Mouse (Mus musculus) heart, postnatal 10 days (tissue): Measurements from ENCODE around the gene Gm13290. TPM values are rescaled to one million over a fixed set of nuclear protein-coding genes. Genes with fewer than 3 reads are reported as not detected.
"Not testable (repeated sequence)": the region's sequence is repeated elsewhere in the genome, so short reads cannot be mapped to it uniquely, and the experiment has no call there.

Experiments used
- DNase-seq, 2 experiments: peaks; one replicate each; pipeline ENCODE4 v3.0.0; 2021
- intact Hi-C: fragments of 180-260 bp; cut with DNase I; formaldehyde crosslinking; loops from one replicate; pipeline ENCODE4 v1.15.1; 2025
- total RNA-seq, 2 experiments: library from RNA; stranded (reverse); gene quantifications; 2 replicates each; pipeline ENCODE4 v1.2.3; 2021

Gene Gm13290
- not detected for total RNA-seq

DNA sequence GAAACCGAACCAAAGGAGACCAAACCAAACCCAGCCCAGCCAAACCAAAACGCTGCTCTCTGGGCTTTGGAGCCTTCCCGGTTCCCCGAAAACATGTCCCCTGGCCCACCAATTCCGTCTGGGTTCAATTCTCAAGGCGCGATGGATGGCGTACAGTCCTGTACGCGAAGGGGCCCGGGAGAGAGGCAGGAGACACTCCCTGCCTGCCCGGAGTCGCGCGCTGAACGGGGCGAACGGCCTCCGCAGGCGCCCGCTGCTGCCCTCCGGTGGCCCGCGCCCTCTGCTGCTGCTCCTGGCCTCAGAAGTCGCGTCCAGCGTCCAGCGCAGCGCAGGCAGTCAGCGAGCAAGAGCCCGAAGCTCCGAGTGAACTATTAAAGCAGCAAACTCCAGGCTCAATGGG lies at the start of gene Gm13290:
Gm13290 (plus strand) TSS at position 301 of the 400 bp plus-strand sequence.
- intact Hi-C loops, result not testable (repeated sequence)

DNA sequence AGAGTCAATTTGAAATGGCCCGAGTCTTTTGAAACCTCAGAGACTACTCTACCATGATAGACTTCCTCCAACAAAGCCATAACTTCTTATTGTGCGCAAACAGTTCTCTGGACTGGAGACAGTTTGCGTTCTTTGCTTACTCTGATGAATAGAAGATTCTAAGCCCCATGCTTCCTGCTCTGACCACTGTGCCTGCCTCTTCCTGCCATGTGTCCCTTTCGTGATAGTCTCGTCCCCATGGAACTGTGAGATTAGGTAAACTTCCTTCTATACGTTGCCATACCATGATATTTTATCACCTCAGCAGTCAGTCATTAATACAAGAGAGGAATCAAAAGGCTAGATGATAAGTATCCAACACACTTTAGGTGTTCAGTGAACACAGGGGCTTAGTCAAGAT lies 46.9 kb upstream of the Gm13290 start:
- DNase-seq, result no peak
- intact Hi-C loops, result loop anchor here (1.0 kb wide), 1 partner anchor 30 kb away; no protein-coding TSS in a partner anchor

More for the DNA sequence above, at the start of gene Gm13290:
- DNase-seq, result not testable (repeated sequence)

DNA sequence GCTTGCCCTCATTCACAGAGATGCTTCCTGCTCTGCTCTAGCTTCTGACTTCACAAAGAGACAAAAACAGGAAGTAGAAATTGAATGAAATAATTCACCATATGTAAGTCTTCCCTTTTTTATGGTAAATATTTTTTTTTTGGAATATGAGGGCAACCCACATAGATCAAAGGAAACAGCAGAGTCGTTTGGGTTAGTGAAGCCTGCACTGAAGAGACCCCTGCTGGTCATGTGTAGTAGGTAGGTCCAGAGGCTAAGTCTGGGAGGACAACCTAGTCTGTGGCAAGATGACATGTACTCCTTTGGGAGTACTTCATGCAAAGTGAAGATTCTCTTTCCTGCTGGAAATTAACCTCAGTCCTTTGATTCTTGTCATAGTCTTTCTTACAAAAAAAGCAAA lies 46.3 kb upstream of the Gm13290 start:
- intact Hi-C loops, result loop anchor here (1.0 kb wide), 1 partner anchor 31 kb away; no protein-coding TSS in a partner anchor
- peak; percentile 35 to 65 for DNase-seq

DNA sequence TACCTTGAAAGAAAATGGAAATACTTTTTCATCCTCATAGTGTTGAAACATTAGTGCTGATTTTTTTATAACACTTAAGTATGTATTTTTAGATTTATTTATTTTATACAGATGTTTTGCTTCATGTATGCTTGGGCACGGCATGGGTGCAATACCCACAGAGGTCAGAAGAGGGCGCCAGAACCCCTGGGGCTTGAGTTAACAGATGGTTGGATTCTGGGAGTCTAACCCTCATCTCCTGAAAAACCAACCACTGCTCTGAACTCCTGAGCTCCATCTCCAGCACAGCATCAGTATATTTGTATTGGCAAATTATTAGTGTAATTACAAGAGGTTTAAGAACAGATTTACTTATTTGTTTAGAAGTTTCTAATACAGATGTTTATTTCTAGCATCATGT lies 35.2 kb upstream of the Gm13290 start:
- intact Hi-C loops, result no loop called here
- DNase-seq, result peak; percentile 70 to 82

DNA sequence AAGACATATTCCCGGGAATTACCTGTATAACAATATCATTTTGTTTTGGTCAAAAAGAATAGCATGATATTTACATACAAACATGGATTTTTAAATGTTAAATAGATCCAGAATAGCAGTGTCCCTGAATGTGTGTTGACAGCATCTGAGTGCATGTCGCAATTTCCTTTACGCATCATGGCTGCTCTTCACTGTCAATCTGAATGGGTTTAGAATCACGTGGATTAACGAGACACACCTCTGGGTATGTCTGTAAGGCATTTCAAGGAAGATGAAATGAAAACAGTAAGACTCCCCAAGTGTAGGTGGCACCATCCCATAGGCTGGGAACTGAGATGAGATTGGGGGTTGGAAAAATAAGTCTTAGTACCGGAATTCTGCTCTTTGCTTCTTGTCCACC lies 34.6 kb upstream of the Gm13290 start:
- intact Hi-C loops, result no loop called here
- no peak for DNase-seq

DNA sequence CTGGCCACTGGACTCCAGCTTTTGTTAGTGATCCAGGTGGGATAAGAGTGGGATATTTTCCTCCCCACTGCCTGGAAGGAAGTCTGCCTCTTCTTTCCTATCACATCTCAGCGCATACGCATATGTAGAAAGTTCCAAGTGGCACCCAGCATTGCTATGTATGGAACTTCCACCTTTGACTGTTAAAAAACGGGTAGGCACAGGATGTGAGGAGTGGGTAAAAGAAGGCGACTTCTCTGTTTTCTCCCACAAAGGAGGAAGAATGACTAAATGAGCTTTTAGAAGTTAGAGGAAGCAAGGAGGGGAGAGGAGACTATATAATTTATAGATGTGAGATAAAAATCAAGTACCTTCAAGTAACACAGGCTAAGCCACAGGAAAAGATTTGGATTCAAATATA lies 32.2 kb upstream of the Gm13290 start:
- no peak for DNase-seq
- intact Hi-C loops, result loop anchor here (2.0 kb wide), 1 partner anchor 15 kb away; no protein-coding TSS in a partner anchor

DNA sequence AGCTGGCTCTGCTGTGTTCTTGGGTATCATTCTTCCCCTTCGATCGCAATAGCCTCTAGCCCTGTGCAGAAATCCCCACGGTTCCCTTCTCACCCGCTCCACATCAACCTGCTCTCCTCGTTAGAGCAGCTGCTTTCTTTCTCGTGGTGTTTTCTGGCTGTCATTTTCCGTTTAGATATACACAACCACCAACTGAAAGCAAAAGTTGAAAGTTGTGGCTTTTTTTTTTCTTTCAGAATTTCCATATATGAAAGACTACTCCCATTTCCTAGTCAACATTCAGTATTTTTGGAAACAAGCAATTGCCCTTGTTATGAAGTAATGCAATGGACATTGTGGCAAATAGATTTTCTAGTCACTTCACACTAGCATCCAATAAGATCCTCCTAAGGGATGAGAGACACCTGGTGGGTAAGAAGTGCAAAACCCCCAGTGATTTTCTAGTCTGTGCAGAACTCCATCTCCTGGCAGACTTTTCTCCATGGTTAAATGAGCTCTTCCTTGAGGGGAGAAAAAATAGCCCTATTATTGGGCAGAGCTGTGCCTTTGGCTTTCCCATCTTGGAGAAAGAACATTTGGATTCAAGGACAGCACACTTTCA lies 30.8 kb upstream of the Gm13290 start:
- intact Hi-C loops, result no loop called here
- DNase-seq, result no peak

DNA sequence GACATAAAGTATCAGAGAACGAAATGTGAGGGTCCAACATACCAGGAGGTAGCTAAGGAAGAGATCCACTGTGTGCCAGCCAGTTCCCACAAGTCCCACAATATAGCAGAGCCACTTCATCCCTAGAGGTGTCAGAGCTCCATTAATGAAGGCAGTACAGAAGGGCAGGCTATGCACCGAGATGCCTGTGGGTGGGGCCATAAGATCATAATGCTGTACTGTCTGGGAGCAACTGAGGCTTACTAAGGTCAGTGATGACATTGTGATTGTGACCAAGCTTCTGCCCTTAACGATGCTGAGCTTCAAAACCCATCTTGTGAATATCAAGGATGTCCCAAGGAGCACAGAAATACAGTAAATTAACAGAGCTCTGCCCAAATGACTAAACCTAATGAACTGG lies 29.4 kb upstream of the Gm13290 start:
- no peak for DNase-seq
- intact Hi-C loops, result no loop called here

DNA sequence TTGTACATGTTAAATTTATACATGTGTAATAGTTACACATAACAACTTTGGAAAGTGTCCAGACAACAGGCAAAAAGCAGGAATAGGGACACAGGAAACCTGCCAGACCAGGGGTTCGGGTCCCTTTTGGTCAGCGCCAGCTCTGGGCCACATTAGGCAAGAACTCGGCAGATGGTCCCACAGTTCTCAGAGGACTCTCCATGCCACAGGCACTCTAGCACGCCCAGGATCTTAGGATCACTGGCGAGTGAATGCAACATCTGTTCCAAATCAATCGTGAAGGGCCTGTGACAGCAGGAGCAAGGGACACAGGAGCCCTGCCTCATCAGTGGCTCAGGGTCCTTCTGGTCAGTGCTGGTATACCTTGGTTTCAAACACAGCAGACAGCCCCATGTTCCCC lies 23.7 kb upstream of the Gm13290 start:
- DNase-seq, result no peak
- intact Hi-C loops, result no loop called here

DNA sequence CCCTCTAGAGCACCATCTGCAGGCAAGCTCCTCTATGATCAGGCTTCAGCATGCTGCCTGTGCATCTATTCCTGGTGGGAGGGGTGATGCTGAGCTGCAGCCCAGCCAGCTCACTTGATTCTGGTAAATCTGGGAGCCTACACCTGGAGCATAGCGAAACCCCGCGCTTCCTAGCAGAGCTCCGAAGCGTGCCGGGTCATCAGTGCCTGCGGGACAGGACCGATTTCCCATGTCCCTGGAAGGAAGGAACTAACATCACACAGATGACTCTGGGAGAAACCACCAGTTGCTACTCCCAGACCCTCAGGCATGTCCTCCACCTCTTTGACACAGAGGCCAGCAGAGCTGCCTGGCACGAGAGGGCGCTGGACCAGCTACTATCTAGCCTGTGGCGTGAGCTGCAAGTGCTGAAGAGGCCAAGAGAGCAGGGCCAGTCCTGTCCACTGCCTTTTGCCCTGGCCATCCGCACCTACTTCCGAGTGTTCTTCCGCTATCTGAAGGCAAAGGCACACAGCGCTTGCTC lies 18.8 kb upstream of the Gm13290 start, which contains the start of gene Gm13271:
Gm13271 (plus strand) TSS at position 51 of the 523 bp plus-strand sequence.
- DNase-seq, result peak; percentile 71 to 80
- intact Hi-C loops, result loop anchor here (2.0 kb wide), 1 partner anchor 58 kb away; no protein-coding TSS in a partner anchor

DNA sequence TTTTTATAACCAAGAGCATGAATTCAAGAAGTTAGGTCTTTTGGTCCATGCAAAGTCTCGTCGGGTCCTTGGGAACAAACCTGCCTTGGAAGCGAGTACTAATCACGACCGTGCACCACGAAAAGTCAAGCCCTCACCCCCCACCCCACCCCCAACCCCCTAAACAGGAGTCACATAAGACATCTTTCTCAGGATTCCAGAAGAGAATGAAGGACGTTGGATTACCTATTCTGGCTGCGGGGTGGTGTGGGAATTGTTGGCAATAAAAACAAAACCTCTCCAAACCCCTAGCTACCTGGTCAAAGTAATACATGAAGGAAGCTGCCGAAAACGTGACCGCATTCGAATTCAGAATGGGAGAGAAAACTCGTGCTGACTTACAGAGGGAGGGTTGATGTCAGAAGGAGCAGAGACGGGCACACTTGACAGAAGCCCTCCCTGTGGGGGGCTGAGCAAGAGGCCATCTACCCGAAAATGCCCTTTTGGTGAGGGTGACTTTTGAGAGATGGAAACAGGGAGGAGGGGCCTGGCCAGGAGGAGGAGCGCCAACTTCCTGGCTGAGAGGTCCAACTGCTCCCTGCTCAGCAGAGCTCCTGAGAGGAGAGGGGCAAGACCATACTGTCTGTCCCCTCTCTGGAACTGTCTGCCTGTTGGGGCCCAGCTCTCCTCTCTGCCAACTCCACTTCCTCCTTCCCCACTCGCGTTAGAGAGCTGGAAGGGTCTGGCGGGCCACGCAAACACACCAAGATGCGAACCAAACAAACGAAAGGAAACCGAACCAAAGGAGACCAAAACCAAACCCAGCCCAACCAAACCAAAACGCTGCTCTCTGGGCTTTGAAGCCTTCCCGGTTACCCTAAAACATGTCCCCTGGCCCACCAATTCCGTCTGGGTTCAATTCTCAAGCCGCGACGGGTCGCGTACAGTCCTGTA lies 16.8 kb upstream of the Gm13290 start:
- intact Hi-C loops, result loop anchor here (2.0 kb wide), 1 partner anchor 16 kb away; no protein-coding TSS in a partner anchor
- peak; percentile 12 to 52 for DNase-seq

DNA sequence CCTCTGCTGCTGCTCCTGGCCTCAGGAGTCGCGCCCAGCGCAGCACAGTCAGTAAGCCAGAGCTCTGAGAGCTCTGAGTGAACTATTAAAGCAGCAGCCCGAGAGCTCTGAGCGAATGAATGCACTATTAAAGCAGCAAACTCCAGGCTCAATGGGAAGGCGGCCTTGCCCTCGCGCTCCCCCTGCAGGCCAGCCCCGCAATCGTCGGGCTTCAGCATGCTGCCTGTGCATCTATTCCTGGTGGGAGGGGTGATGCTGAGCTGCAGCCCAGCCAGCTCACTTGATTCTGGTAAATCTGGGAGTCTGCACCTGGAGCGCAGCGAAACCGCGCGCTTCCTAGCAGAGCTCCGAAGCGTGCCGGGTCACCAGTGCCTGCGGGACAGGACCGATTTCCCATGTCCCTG lies 16.0 kb upstream of the Gm13290 start:
- intact Hi-C loops, result loop anchor here (2.0 kb wide), 1 partner anchor 17 kb away; no protein-coding TSS in a partner anchor

DNA sequence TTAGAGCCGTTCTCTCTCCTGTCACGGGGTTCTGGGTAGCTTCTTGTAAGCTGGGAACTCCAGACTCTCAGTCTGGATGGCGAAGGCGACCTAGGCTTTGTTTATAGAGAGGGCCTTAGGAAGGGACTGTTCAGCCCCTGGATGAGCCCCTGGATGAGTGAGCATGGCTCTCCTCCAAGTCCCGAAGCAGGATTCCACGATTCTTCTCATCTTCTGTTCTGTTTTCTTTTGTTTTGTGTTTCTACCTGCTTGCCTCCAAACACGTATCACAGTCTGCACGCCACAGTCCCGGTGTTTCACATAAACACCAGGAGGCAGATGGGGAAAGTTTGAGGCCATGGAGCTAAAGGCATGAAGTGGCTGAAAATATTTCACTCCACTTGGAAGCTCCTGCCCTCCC lies 14.9 kb upstream of the Gm13290 start:
- DNase-seq, result peak in 1 of 2 experiments; percentile 4
- intact Hi-C loops, result not testable (repeated sequence)

More for the DNA sequence above, 16.0 kb upstream of the Gm13290 start:
- peak; percentile 93 to 94 for DNase-seq

DNA sequence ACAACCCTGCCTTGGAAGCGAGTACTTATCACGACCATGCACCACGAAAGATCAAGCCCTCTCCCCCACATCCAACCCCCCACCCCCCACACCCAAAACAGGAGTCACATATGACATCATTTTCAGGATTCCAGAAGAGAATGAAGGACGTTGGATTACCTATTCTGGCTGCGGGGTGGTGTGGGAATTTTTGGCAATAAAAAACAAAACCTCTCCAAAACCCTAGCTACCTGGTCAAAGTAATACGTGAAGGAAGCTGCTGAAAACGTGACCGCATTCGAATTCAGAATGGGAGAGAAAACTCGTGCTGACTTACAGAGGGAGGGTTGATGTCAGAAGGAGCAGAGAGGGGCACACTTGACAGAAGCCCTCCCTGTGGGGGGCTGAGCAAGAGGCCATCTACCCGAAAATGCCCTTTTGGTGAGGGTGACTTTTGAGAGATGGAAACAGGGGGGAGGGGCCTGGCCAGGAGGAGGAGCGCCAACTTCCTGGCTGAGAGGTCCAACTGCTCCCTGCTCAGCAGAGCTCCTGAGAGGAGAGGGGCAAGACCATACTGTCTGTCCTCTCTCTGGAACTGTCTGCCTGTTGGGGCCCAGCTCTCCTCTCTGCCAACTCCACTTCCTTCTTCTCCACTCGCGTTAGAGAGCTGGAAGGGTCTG lies 13.9 kb upstream of the Gm13290 start, which contains the start of gene Gm13283:
Gm13283 (plus strand) TSS at position 510 of the 659 bp plus-strand sequence.
- peak; percentile 42 to 56 for DNase-seq
- intact Hi-C loops, result not testable (repeated sequence)

DNA sequence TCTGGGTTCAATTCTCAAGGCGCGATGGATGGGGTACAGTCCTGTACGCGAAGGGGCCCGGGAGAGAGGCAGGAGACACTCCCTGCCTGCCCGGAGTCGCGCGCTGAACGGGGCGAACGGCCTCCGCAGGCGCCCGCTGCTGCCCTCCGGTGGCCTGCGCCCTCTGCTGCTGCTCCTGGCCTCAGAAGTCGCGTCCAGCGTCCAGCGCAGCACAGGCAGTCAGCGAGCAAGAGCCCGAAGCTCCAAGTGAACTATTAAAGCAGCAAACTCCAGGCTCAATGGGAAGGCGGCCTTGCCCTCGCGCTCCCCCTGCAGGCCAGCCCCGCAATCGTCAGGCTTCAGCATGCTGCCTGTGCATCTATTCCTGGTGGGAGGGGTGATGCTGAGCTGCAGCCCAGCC lies 13.2 kb upstream of the Gm13290 start:
- intact Hi-C loops, result not testable (repeated sequence)
- peak; percentile 77 to 88 for DNase-seq

DNA sequence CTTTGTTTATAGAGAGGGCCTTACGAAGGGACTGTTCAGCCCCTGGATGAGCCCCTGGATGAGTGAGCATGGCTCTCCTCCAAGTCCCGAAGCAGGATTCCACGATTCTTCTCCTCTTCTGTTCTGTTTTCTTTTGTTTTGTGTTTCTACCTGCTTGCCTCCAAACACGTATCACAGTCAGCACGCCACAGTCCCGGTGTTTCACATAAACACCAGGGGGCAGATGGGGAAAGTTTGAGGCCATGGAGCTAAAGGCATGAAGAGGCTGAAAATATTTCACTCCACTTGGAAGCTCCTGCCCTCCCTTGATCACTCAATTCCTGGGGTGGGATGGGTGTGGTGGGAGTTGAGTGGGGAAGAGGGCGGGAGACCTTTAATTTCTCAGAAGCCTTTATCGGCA lies 11.9 kb upstream of the Gm13290 start:
- intact Hi-C loops, result not testable (repeated sequence)
- DNase-seq, result peak; percentile 76 to 77

DNA sequence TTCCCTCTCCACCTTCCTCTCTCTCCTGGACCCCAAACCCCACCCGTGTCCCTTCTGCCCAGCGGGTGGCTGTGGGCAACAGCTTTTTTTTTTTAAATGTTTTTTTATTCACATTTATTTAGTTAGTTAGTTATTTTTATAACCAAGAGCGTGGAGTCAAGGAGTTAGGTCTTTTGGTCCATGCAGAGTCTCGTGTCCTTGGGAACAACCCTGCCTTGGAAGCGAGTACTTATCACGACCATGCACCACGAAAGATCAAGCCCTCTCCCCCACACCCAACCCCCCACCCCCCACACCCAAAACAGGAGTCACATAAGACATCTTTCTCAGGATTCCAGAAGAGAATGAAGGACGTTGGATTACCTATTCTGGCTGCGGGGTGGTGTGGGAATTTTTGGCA lies 11.3 kb upstream of the Gm13290 start:
- intact Hi-C loops, result not testable (repeated sequence)
- peak; percentile 19 to 21 for DNase-seq

DNA sequence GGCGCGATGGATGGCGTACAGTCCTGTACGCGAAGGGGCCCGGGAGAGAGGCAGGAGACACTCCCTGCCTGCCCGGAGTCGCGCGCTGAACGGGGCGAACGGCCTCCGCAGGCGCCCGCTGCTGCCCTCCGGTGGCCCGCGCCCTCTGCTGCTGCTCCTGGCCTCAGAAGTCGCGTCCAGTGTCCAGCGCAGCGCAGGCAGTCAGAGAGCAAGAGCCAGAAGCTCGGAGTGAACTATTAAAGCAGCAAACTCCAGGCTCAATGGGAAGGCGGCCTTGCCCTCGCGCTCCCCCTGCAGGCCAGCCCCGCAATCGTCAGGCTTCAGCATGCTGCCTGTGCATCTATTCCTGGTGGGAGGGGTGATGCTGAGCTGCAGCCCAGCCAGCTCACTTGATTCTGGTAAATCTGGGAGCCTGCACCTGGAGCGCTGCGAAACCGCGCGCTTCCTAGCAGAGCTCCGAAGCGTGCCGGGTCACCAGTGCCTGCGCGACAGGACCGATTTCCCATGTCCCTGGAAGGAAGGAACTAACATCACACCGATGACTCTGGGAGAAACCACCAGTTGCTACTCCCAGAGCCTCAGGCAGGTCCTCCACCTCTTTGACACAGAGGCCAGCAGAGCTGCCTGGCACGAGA lies 10.1 kb upstream of the Gm13290 start:
- intact Hi-C loops, result not testable (repeated sequence)
- DNase-seq, result peak; percentile 67 to 70

DNA sequence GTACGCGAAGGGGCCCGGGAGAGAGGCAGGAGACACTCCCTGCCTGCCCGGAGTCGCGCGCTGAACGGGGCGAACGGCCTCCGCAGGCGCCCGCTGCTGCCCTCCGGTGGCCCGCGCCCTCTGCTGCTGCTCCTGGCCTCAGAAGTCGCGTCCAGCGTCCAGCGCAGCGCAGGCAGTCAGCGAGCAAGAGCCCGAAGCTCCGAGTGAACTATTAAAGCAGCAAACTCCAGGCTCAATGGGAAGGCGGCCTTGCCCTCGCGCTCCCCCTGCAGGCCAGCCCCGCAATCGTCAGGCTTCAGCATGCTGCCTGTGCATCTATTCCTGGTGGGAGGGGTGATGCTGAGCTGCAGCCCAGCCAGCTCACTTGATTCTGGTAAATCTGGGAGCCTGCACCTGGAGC lies 3.0 kb downstream of the Gm13290 start, which contains the start of gene Gm13289:
Gm13289 (plus strand) TSS at position 301 of the 400 bp plus-strand sequence.
- intact Hi-C loops, DNase-seq: not testable (repeated sequence)

DNA sequence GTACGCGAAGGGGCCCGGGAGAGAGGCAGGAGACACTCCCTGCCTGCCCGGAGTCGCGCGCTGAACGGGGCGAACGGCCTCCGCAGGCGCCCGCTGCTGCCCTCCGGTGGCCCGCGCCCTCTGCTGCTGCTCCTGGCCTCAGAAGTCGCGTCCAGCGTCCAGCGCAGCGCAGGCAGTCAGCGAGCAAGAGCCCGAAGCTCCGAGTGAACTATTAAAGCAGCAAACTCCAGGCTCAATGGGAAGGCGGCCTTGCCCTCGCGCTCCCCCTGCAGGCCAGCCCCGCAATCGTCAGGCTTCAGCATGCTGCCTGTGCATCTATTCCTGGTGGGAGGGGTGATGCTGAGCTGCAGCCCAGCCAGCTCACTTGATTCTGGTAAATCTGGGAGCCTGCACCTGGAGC lies 5.9 kb downstream of the Gm13290 start, which contains the start of gene Gm13272:
Gm13272 (plus strand) TSS at position 301 of the 400 bp plus-strand sequence.
- intact Hi-C loops, result not testable (repeated sequence)

More for the DNA sequence above, 5.9 kb downstream of the Gm13290 start, which contains the start of gene Gm13272:
- DNase-seq, result not testable (repeated sequence)
